Mouse (Mus musculus): ENCODE results near the gene Cenps. TPM values are rescaled to one million over a fixed set of nuclear protein-coding genes. Genes with fewer than 3 reads are reported as not detected.
A peak's percentile ranks its signal among the peaks of the same experiment; 100 is the strongest.
"Not testable (repeated sequence)": the region's sequence is repeated elsewhere in the genome, so short reads cannot be mapped to it uniquely, and the experiment has no call there.

Gene Cenps
- polyA plus RNA-seq, 1 experiment from 2014 or later, result 25.3 TPM

GRCm38 (mm10) chr4:149101456-149101855 lies 36.0 kb downstream of the Cenps start:
- 73% methylated on average over 3 of the region's 3 CpGs for WGBS
- Histone ChIP-seq H3K4me1 (replicated peaks; ENCODE audit: insufficient read depth, low read length) (peaks cover 13% of the 10 kb centered on the region), H3K27me3 (ENCODE audit: insufficient read depth, low read length) (no peaks in the 10 kb centered on the region), H3K9me3 (replicated peaks; ENCODE audit: low read length) (no peaks in the 10 kb centered on the region), H3K4me3 (replicated peaks; ENCODE audit: low read depth, low read length) (no peak overlapping the region), H3K9ac (ENCODE audit: low read depth, low read length) (no peak overlapping the region), H3K36me3 (ENCODE audit: insufficient read depth, low read length) (no peaks in the 10 kb centered on the region), H3K27ac (no peak overlapping the region), H3K4me2 (ENCODE audit: low read length) (no peak overlapping the region)
- DNase-seq (ENCODE audit: low spot score) (no peak), ATAC-seq (replicated peaks; ENCODE audit: low FRiP score, low read depth) (no peak)
- TF ChIP-seq CTCF (IDR thresholded peaks at IDR 0.05; ENCODE audit: low read depth), result no peak

- not testable (repeated sequence) for H3K27me3 ChIP-seq (ENCODE audit: insufficient read depth, low read length); H3K9ac ChIP-seq (ENCODE audit: low read depth, low read length); DNase-seq (ENCODE audit: low spot score); H3K36me3 ChIP-seq (ENCODE audit: insufficient read depth, low read length); H3K27ac ChIP-seq; H3K4me2 ChIP-seq (ENCODE audit: low read length); H3K4me3 ChIP-seq (replicated peaks; ENCODE audit: low read depth, low read length); ATAC-seq (replicated peaks; ENCODE audit: low FRiP score, low read depth); H3K9me3 ChIP-seq (replicated peaks; ENCODE audit: low read length)
- peaks cover 13% of the 10 kb centered on the region for H3K4me1 ChIP-seq (replicated peaks; ENCODE audit: insufficient read depth, low read length)
- 91% methylated on average over 12 of the region's 12 CpGs for WGBS
These were observed 37.0 kb downstream of the Cenps start for GRCm38 (mm10) chr4:149100449-149100848.

GRCm38 (mm10) chr4:149099369-149100017 lies 37.9 kb downstream of the Cenps start, which contains the start of gene Pex14:
Gene Pex14 (minus strand): TSS chr4:149099876.
- peak within 1 kb of the TSS; percentile 57 for H3K27ac ChIP-seq
- H3K27me3 ChIP-seq (ENCODE audit: insufficient read depth, low read length), result no peaks in the 10 kb centered on the region
- H3K9me3 ChIP-seq (replicated peaks; ENCODE audit: low read length), result no peaks in the 10 kb centered on the region
- no peak for TF ChIP-seq CTCF (IDR thresholded peaks at IDR 0.05; ENCODE audit: low read depth)
- DNase-seq (ENCODE audit: low spot score) (peak; percentile 97), ATAC-seq (replicated peaks; ENCODE audit: low FRiP score, low read depth) (peak; percentile 68)
- H3K4me3 ChIP-seq (replicated peaks; ENCODE audit: low read depth, low read length), result peak within 1 kb of the TSS; percentile 99
- H3K4me2 ChIP-seq (ENCODE audit: low read length), result peak within 1 kb of the TSS; percentile 93
- H3K9ac ChIP-seq (ENCODE audit: low read depth, low read length), result peak within 1 kb of the TSS; percentile 93
- H3K36me3 ChIP-seq (ENCODE audit: insufficient read depth, low read length), result no peaks in the 10 kb centered on the region
- H3K4me1 ChIP-seq (replicated peaks; ENCODE audit: insufficient read depth, low read length), result peaks cover 8% of the 10 kb centered on the region
- under 1% methylated on average over 48 of the region's 50 CpGs for WGBS

GRCm38 (mm10) chr4:149098571-149098970 lies 38.9 kb downstream of the Cenps start:
- H3K4me3 ChIP-seq (replicated peaks; ENCODE audit: low read depth, low read length), result peak overlapping the region; percentile 99
- no peak for DNase-seq (ENCODE audit: low spot score)
- no peaks in the 10 kb centered on the region for H3K9me3 ChIP-seq (replicated peaks; ENCODE audit: low read length)
- H3K9ac ChIP-seq (ENCODE audit: low read depth, low read length), result peak overlapping the region; percentile 93
- 7% methylated on average over 11 of the region's 11 CpGs for WGBS
- peak overlapping the region; percentile 93 for H3K4me2 ChIP-seq (ENCODE audit: low read length)
- ATAC-seq (replicated peaks; ENCODE audit: low FRiP score, low read depth), result no peak
- no peak overlapping the region for H3K27ac ChIP-seq
- no peaks in the 10 kb centered on the region for H3K36me3 ChIP-seq (ENCODE audit: insufficient read depth, low read length)
- TF ChIP-seq CTCF (IDR thresholded peaks at IDR 0.05; ENCODE audit: low read depth), result no peak
- H3K27me3 ChIP-seq (ENCODE audit: insufficient read depth, low read length), result no peaks in the 10 kb centered on the region
- H3K4me1 ChIP-seq (replicated peaks; ENCODE audit: insufficient read depth, low read length), result peaks cover 7% of the 10 kb centered on the region

- TF ChIP-seq CTCF (IDR thresholded peaks at IDR 0.05; ENCODE audit: low read depth), result no peak
- H3K4me3 ChIP-seq (replicated peaks; ENCODE audit: low read depth, low read length), result 0 out of 2 replicates have a peak overlapping the region, but pooled peaks have one; percentile 99
- no peak overlapping the region for H3K27ac ChIP-seq
- H3K36me3 ChIP-seq (ENCODE audit: insufficient read depth, low read length), result no peaks in the 10 kb centered on the region
- H3K9ac ChIP-seq (ENCODE audit: low read depth, low read length), result 0 out of 2 replicates have a peak overlapping the region, but pooled peaks have one; percentile 93
- peaks cover 7% of the 10 kb centered on the region for H3K4me1 ChIP-seq (replicated peaks; ENCODE audit: insufficient read depth, low read length)
- H3K9me3 ChIP-seq (replicated peaks; ENCODE audit: low read length), result no peaks in the 10 kb centered on the region
- no peak for ATAC-seq (replicated peaks; ENCODE audit: low FRiP score, low read depth)
- H3K4me2 ChIP-seq (ENCODE audit: low read length), result peak overlapping the region; percentile 93
- H3K27me3 ChIP-seq (ENCODE audit: insufficient read depth, low read length), result no peaks in the 10 kb centered on the region
- DNase-seq (ENCODE audit: low spot score), result no peak
- WGBS, result 76% methylated on average over 3 of the region's 3 CpGs
These were observed 39.5 kb downstream of the Cenps start for GRCm38 (mm10) chr4:149097956-149098355.

- H3K4me3 ChIP-seq (replicated peaks; ENCODE audit: low read depth, low read length), result no peak overlapping the region
- H3K27me3 ChIP-seq (ENCODE audit: insufficient read depth, low read length), result no peaks in the 10 kb centered on the region
- no peak overlapping the region for H3K27ac ChIP-seq
- no peaks in the 10 kb centered on the region for H3K36me3 ChIP-seq (ENCODE audit: insufficient read depth, low read length)
- DNase-seq (ENCODE audit: low spot score) (peak; percentile 47), ATAC-seq (replicated peaks; ENCODE audit: low FRiP score, low read depth) (no peak)
- WGBS, result 36% methylated on average over 8 of the region's 8 CpGs
- no peak for TF ChIP-seq CTCF (IDR thresholded peaks at IDR 0.05; ENCODE audit: low read depth)
- no peak overlapping the region for H3K4me2 ChIP-seq (ENCODE audit: low read length)
- no peak overlapping the region for H3K9ac ChIP-seq (ENCODE audit: low read depth, low read length)
- H3K9me3 ChIP-seq (replicated peaks; ENCODE audit: low read length), result no peaks in the 10 kb centered on the region
- H3K4me1 ChIP-seq (replicated peaks; ENCODE audit: insufficient read depth, low read length), result no peaks in the 10 kb centered on the region
These were observed 46.1 kb downstream of the Cenps start for GRCm38 (mm10) chr4:149091364-149091763.
